Mouse (Mus musculus) layer of hippocampus, adult 8-10 months (tissue): ENCODE results near the gene Pum2. TPM values are rescaled to one million over a fixed set of nuclear protein-coding genes. Genes with fewer than 3 reads are reported as not detected.

Source experiments
- DNase-seq, 2 experiments: peaks; one replicate each; pipeline ENCODE4 v3.0.0; 2022; ENCODE audit warnings: low spot score in 2 of 2
- total RNA-seq, 4 experiments: library from RNA; stranded (reverse); gene quantifications; 2 replicates each; pipeline ENCODE4 v1.2.4; 2022

The Pum2 gene
- total RNA-seq, 4 experiments from 2014 or later: 170 to 200 (median 188) TPM

DNA sequence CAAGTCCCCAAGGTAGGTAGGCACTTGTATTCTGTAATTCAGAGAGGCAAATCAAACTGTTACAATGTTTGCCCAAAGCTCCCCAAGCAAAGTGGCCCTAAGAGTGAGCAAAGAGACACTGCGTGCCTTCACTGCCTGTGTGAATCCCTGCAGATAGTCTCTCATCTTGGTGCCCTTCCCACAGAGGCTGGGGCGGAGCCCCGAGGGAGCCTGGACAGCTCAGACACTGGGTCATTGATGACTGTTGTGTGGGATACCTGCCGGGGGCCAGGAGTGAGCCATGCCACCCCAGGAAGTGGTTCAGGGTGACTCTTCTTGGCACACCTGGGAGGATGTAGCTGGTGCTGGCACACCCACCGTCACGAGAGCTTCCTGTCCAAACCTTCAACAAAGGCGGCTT lies 87.1 kb downstream of the Pum2 start:
- no peak for DNase-seq

DNA sequence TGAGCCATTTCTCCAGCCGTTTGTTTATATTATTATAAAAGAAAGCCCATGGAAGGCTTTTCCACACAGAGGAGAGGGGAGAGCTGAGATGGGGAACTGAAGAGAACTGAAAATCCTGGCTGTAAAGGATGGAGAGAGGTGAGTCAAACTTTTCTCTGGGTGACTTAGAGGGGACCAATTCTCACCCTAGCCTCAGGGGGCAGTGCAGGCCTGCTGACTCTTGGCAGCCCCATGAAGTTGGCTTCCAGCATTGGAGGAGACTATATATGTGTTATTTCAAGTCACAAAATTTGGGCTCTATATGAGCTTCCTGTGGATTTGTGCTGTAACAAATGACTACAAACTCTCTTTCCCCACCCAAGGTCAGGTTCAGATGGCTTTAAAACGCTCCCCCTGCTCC lies 88.7 kb downstream of the Pum2 start:
- DNase-seq: no peak

DNA sequence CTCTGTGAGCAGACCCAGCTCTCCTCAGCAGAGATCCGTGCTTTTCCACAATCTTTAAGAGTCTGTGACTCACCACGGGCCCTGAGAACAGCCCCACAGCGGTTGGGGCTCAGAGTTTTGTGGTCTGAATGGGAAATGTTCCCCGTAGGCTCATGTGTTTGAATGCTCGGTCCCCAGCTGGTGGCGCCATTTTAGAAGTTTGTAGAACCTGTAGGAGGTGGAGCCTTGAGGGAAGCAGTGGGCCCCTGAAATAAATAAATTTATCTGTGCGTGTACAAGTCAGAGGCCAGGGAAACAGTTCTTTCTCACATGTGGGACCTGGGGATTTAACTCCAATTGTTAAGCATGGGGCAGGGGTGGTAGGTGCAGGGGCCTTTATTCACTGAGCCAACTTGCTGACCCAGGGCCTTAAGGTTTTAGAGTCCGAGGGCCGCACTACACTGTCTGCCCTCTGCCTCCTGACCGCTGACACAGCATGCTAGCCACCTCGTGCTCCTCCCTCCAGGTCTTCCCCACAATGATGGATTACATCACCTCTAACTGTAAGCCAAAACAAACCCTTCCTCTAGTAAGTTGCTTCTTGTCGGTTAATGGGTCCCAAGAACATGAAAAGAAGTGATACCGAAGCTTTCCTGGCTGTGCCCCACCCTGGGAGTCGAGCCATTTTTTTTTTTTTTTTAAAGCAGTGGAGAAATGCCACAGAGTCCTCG lies 90.4 kb downstream of the Pum2 start:
- DNase-seq: no peak

DNA sequence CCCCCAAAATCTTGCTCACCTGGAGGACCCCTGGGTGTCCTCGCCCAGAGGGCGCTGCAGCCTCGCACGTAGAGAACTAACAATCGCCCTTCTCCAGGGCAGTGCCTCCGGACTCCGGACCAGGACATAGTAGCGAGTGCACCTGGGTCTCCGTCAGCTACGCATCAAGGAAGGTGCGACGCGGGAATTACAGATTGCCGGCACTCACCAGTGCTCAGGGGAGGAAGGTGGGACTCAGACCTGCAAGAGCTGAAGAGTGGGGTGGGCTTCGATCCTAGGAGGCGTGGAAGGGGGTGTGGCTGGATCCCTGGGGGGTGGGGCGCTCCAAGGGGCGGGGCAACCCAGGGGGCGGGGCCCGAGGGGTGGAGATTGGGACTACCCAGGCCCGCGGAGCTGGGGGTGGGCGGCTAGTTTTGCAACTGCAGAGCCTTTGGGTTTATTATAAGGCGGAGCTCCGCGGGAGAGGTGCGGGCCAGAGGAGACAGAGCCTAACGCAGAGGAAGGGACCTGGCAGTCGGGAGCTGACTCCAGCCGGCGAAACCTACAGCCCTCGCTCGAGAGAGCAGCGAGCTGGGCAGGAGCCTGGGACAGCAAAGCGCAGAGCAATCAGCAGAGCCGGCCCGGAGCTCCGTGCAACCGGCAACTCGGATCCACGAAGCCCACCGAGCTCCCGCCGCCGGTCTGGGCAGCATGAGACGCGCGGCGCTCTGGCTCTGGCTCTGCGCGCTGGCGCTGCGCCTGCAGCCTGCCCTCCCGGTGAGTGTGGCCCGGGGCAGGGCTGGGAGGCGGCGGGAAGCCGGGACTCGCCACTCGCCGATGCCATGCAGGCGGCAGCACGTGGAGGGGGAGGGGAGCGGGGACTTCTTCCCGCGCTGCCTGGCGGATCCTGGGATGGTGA lies 97.3 kb downstream of the Pum2 start, which contains the start of gene Sdc1:
Gene Sdc1, plus strand, starts transcription at position 378 of the 898 bp plus-strand sequence.
- DNase-seq: peak in 1 of 2 experiments; percentile 15

DNA sequence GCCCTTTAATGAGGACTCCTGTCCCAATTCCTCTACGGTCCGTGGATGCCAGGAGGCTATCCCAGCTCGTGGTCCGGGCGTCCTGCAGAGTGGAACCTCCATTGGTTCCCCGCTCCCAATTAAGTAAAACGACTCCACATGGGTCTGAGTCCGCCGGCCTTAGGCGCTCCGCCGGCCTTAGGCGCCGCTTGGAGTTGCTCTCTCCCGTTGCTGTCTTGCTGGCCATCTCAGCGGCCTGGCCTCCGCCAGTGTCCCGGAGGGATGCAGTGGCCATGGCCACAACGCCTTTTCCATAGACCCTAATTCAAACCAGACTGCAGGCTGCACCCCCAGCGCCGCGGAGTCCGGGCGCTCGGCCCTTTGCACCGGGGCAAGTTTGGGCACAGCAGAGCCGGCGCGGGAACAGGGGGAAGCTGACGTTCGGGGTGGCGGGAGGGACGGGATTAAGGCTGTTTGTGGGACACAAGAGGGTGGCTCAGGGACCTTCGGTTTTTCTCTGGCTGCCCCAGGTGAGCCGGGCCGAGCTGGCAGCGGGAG lies 98.0 kb downstream of the Pum2 start:
- DNase-seq: no peak

DNA sequence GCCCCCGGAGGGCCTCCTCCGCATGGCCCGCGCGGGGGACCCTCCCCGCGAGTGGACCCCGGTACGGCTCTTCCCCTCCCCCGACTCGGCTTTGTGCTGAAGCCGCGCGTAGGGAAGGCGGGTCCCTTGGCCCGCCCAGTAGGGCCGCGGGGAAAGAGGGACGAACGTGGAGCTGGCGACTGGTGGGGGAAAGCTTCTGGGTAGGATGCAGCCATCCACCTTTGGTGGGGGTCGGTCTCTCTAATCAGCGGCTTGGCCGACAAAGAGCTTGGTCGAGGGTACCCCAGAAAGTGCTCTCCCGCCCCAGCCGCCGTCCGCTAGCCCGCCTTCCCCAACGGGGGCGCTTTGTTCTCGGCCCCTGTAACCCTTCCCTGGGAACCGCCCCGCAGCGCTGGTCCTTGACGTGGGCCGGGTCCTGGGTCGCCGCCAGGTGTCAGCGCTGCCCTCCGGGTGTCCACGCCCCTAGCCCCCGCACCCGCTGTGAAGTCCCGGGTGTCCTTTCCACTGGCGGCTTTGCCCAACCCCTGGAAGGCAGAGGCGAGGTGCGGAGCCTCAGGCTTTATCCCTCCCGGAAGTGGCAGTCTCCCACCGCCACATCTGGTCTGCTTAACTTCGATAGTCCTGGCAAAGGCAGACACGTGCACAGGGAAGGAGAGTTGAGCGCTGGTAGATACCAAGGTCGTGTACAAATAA lies 98.7 kb downstream of the Pum2 start:
- DNase-seq: no peak

DNA sequence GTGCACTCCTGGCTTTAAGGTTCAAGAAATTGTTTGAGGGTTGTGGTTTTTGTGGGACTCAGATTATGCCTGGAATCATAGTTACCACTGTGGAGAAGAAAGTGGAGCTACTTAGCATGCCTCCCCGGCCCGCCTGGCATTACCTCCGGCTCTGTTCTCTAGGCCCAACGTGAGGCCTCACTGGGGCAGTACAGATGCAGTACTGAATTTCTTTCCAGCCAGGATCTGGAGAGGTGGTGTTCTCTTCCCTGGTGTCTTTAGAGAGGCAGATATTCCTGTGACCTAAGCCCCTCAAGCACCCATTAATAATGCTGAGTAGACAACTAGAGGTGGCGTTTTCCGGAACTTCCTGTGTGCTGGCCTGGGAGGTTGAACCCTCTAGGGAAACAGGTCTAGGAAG lies 99.4 kb downstream of the Pum2 start:
- DNase-seq: no peak

DNA sequence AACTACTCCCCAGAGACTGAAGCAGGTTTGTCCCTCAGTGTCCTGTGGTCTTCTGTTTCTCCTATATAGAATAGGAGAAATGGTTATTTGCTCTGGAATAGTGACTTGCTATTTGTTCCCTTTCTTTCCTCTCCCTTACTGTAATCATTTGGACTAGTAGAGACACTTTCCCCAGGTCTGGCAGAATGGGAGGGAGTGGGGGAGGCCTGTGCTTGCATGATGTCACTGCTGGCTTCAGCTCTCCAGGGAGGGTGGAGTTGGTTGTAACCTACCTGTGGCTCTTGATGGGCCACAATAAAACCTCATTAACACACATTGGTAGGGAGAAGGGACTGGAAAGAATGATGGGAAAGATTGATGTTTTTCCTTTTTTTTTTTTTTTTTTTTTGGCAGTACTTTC lies 100.2 kb downstream of the Pum2 start:
- DNase-seq: no peak

DNA sequence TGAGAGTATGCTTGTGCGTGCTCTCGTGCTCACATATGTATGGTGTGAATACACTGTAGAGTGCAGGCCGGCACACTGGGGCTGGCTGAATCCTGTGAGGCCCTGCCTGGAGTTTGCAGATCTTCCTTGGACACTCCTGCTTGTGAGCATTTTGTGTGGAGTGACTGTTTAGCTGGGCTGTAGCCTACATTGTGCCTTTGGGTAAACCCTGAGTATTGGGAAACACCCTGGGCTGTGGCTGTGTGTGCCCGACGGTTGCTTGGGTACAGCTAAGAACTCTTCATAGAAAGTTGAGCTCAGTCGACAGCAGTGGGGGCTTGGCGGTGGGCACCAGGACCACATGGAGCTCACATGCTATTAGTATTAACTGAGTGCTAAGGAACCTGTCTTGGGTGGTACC lies 102.3 kb downstream of the Pum2 start:
- no peak for DNase-seq

DNA sequence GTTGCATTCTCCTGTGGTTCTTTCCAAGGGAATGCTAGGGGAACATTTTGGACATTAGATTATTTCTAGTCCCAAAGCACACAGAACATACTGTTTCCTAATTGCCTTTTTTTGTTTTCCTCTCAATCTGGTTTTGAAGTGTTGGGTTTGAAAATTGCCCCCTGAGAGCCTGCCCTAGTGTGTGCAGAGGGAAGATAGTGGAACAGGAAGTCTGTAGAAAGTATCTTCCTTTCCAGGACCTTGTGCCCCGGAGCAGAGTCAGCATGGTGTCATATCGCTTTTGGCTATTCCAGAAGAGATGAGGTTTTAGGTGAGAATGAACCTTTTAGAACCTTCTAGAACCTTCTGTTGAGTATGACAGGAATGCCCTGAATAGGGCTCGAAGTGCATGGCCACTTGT lies 102.8 kb downstream of the Pum2 start:
- DNase-seq: no peak

DNA sequence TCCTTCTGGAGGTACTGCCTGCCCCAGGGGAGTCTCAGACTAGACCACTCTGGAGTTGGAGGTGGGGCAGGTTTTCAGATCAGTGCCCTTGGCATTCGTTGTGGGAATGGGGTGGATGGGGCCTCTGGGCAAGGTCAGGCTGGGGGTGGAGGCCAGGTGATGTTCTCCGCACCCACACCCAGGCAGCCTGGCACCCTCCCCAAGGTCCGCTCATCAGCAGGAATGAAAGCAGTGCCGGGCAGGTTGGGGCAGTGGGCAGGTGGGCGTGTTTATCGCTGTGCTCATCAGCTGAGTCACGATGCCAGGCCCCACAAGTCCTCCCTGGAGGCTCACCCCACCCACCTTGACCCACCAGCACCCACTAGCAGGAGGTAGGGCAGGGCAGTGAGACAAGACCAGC lies 104.2 kb downstream of the Pum2 start:
- no peak for DNase-seq

DNA sequence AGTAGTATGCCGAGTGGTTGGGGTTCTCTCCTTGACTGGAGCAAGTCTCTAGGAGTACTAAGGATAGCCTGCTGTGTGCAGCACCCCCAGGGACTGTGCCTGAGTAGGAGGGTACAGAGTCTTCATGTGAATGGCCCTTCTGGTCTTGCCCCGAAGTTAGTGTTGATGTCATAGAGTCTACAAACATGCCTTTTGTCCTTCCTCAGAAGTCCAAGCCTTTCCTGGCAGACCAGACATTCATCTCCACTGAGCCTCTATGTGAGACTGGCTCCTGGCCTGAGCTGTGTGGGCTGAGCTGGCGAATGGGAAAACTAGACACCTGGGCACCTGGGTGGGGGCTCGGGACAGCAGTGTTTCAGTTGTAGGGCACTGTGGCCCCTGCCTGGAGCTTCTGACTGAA lies 105.9 kb downstream of the Pum2 start:
- no peak for DNase-seq

DNA sequence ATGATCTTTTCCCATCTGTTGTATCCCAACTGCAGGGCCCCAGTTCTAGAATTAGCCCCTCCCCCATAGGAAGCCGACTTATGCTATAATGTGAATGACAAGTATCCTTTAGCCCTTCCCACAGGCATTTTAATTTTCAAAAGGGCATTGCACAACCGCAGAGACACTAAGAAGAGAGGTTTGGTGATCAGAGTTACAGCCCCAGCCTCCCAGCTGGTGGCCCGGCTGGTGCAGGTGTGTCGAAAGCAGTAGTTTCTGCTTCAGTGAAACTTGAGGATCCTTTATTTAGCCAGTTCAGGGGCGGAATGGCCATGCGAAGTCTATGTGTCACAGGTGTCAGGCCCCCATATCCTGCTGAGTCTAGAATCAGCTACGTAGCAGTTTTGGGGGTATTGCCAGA lies 107.2 kb downstream of the Pum2 start:
- DNase-seq: no peak

DNA sequence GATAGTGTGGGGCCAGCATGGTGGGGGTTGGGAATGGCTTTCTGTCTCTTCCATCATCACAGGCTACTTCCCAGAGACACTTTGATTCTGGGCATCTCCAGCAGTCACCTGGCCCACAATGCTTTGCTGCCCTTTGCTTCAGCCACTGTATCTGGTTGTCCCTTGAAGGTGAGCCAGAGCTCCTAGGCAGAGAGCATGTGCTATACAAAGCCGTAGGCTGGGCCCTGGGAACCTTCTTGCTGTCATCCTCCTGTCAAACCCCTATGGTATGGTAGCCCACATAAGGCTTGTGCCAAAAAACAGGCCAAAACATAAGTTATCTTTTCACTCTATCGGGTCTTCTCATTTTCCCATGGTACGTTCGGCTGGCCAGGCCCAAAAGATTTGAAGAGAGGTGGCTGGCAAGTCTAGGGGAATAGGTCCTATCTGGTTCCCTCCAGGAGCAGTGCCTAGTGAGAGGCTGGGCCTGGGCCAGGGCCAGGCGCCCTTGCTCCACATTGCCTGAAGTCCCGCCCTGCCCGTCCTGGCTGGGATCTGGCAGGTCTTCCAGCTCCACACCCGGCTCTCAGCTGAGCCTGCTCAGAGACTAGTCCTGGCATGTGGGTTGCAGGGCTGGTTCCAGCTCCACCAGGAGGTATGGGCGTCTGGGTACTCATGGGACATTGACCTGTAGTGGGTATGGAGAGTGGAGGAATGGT lies 107.9 kb downstream of the Pum2 start:
- DNase-seq: no peak

DNA sequence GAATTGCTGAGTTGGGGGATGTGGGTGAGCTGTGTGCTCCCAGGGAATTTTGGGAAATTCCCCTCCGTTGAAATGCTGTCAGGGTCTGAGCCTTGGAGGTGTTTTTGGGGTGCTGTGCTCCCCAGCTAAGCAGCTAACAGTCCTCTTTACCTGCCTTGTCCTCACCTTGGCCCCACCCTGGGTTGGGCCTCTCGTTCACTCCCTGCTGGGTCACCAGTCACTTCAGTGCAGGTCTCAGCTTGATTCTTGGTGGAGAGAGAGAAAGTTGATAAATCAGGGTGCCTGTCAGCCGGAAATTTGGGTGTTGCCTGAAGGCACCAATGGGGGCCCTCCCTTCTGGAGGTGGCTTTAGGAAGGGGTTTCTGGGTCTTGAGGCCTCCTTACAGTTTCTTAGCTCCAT lies 108.6 kb downstream of the Pum2 start:
- DNase-seq: no peak

DNA sequence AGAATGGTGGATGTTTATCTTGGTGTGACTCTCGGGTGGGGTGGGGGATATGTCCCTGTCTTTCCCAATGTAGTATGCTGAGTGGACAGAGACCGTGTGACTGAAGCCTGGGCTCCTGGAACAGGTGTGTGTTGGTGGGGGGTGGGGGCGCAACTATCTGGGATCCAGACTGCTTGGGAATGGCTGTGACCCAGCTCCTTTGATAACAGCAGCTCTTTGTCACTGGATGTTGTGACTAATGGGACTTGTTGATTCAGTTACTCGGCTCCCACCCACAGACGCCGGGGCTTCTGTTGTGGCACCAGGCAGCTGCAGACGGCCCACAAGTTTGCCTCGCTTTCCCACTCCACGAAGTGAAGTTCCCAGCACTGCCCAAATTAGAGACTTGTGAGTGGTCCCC lies 110.3 kb downstream of the Pum2 start:
- peak in 1 of 2 experiments; percentile 16 for DNase-seq

DNA sequence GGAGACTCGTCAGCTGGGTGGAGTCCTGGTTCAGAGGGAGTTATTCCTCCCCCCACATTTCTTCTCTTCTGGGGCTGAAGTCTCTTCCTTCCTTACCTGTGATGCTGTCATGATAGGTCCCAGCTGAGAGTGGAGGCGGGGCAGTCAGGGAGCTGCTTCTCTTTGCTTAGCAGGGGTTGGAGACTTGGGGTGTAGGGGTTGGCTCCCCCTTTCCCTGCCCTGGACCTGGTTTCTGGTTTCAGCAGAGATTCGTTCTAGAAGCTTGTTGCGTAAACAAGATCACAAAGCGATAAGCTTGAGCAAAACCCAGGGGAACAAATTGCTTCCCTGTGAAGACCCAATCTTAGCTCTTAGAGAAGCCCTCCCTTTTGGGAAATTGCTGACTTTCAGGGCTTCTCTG lies 112.5 kb downstream of the Pum2 start:
- DNase-seq: no peak

DNA sequence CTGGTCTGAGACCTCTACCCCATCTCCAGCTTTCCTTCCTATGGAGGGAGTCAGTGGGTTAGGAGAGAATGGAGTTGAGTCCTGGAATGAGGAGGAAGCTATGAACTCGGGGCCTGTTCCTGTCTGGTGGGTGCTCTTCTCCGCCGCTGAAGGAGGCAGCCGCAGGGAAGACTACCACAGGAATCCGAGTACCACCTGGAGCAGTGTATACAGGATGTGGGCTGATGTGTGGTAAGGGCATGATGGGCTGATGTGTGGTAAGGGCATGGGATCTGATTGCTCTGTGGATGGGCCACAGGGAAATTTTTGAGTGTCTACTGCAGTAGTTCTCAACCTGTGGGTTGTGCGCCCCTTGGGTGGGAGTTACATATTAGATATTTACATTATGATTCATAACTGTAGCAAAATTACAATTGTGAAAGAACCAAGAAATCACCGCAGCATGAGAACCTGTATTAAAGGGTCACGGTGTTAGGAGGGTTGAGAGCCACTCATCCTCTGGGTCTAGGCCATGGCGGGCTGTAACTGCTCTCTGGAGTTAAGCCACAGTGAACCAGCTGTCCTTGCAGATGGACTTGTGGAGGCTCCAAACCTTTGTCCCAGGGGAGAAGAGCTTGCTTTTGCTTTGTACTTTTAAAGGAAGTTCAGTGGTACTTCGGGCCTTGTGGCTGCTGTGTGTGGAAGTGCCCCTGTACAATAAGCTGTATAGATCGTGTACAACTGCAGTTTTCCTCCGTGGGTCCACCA lies 113.2 kb downstream of the Pum2 start:
- no peak for DNase-seq

DNA sequence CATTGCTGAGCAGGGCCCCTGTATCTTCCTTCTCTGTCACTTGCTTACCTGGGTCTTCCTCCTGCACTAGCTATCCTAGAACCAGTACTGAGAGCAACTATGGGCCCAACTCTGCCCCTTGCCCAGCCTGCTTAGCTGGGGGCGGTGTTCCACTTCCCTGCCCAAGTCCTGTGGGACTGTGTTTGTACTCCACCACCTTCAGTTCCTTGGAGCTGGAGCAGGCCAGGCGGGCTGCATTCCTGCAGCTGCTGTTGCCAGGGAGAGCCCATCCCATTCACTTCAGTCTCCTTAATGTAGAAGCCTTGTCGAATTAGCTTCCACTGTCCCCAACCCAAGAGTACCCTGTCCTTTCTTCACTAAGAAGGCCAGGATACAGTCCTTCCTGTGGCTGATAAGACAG lies 114.5 kb downstream of the Pum2 start:
- DNase-seq: no peak

DNA sequence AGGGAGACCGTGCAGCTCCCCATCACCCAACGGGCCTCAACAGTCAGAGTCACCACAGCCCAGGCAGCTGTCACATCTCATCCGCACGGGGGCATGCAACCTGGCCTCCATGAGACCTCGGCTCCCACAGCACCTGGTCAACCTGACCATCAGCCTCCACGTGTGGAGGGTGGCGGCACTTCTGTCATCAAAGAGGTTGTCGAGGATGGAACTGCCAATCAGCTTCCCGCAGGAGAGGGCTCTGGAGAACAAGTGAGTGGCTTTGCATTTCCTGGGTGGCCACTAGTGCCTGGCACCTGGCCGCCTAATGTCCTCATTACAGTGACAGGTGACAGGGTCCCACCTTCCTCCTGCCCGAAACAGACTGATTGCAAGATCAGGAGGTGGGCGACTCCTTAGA lies 116.7 kb downstream of the Pum2 start:
- DNase-seq: no peak
